Mouse (Mus musculus) left cerebral cortex, postnatal 14 days (tissue): ENCODE data around the gene Snrnp27. TPM values are rescaled to one million over a fixed set of nuclear protein-coding genes. Genes with fewer than 3 reads are reported as not detected.

Experiments used
- DNase-seq, 2 experiments: peaks; one replicate each; pipeline ENCODE4 v3.0.0; 2021 to 2022; ENCODE audit warnings: low spot score in 2 of 2, mixed read lengths in 1 of 2
- intact Hi-C: fragments of 180-260 bp; cut with DNase I; formaldehyde crosslinking; loops from one replicate; pipeline ENCODE4 v1.15.1; 2025
- total RNA-seq, 2 experiments: library from RNA; stranded (reverse); gene quantifications; 2 replicates each; pipeline ENCODE4 v1.2.3; 2021

Snrnp27 gene
- total RNA-seq, 2 experiments from 2014 or later: 53.0 to 54.2 TPM

DNA sequence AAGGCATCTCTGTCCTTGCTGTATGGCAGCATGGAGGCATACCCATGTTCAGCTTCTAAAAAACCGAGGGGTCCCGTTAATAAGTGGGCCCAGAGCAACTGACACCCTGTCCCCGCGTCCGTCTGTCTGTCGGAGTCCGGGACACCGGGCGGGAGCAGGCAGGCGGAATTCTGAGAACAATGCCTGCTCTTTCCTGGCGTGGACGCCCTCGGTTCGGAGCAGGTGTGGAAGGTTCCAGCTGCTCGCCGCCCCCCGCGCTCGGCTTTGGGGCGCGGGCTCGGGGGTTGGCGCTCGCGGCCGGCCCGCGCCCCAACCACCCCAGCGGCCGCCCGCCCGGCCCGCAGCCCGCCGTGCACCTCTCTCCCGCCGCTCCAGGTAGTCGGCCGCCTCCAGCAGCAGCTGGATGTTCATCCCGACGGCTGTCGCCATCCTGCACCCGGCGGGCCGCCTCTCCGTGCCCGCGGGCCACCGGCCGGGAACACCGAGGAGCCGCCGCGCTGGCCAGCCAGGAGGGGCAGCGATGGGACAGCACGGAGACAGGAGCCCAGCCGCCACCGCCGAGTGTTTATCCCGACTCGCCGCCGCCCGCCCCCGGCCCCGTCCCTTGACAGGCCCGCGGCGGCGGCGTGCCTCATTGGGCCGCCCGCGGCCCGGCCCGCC, 15.6 kb downstream of the Snrnp27 start, which contains the start of gene Mxd1:
TSS of gene Mxd1 (minus strand) at position 582 of the 660 bp plus-strand sequence.
- intact Hi-C loops: loop anchor here (5.0 to 10.0 kb wide), 2 partner anchors 196 to 234 kb away; partner anchors contain the start of gene C87436
- no peak for DNase-seq

DNA sequence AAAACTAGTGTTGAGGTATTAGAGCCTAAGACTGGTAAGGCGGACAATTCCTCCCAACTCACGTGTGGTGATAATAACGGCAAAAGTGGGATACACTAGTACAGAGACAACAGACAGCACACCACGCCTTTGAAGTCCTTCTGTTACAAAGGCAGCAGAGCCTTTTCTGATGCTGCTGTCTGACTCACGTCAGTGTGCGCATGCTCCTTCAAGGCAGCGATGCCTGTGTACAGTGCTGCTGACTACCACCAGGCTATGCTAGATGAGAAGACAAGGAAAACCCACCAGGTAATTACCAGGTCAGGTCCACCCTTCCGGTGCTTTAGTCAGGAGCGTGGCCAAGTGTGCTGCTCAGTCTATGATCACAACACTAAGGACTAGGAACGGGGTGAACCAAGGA, 17.3 kb downstream of the Snrnp27 start:
- intact Hi-C loops: loop anchor here (5.0 to 10.0 kb wide), 2 partner anchors 195 to 232 kb away; partner anchors contain the start of gene C87436
- no peak for DNase-seq

DNA sequence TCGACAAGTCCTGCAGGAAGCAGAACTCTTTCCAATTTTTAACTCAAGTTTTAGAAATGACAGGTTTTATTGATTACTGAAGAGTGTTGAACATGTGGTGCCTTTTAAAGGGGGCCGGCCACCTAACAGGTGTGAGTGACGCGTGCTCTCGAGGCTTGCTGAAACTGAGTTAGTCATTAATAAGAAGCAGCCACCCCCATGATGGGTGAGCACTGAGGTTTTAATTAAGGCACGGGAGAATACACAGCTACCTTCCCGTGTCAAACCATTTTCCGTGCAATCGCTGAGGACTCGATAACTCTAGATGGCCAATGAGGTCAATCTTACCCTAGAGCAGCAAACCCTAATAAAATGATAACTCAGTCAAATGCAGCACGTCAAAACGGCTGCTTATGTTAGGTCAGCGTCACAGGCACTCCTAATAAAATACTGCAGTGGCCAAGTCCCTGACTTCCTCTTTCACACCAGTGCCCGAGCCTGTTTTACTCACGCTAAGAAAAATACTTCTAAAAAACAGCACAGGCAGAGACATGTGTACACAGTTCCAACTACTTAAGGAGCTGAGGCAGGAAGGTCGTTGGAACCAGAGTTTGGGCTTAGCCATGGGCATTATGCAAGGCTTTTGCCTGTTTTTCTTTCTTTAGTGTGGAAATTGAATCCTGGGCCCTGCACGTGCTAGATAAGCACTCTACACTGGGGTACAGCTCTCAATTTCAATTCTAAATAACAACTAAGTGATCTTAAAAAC, 18.6 kb downstream of the Snrnp27 start:
- no peak for DNase-seq
- intact Hi-C loops: loop anchor here (5.0 to 10.0 kb wide), 2 partner anchors 193 to 231 kb away; partner anchors contain the start of gene C87436

DNA sequence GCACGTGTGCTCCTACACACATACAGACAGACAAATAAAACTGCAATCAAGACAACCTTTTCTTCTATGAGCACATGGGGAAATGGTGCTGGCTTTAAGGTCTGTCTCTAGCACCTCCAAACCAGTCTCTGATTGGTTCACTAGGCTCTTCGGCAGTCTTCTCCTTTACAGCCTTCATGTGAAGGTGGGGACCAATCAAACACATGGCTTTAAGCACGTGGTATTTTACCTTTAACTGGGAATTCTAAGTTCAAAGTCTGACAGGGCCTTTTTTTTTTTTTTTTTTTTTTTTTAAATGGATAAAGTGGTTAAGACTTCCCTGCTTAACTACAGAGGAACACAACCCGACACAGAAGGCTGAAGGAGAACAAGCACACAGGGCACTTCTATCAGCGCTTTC, 19.2 kb downstream of the Snrnp27 start:
- intact Hi-C loops: loop anchor here (5.0 to 10.0 kb wide), 2 partner anchors 193 to 230 kb away; partner anchors contain the start of gene C87436
- no peak for DNase-seq

DNA sequence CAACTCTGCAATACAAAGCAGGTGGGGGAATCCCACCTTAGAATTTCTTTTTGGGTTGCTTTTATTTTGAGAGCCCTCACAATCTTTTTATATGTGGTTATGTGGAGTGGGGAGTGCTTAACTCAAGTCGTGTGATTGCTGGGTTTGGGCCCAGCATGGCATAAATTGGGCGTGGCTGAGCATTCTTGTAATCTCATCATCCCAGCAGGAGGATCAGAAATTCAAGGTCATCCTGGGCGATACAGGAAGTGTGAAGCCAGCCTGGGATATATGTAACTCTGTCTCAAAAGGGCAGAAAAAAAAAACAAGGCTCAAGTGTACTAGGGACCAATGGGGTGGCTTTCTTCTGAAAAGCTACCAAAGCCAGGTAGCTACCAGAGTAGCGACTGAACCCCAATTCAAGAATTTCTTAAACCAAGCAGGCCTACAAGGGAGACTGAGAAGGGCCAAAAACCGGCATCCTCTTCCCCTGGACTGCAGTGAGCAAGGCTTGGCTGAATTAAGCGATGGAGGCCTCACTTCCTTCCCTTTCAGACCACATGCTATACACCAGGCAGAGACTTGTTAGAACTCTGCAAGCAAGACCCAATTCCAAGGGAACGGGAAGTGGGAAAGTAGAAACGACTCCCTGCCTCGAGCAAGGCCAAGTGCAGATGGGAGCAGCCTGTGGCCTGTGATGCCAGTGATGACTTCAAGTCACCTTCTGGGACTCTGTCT, 24.0 kb downstream of the Snrnp27 start:
- DNase-seq: no peak
- intact Hi-C loops: loop anchor here (10.0 kb wide), 1 partner anchor 226 kb away; the partner anchor contains the start of gene C87436

DNA sequence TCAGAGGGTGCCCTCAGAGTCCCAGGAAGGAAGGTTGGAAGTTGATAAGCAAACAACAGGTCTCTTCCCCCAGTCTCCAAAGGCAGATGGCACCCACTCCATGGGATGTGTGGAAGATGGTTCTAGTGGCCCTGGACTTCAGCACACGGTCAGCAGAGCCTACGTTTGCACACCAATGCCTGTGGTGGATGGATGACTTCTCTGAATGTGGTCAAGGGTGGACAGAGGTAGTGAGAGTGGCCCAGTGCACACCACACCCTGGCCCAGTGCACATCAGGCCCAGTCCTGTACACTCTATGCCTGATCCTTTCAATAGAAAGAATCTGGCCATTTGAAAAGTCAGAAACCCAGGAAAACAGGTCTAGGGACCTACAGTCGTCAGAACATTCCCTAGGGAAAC, 25.8 kb downstream of the Snrnp27 start:
- DNase-seq: no peak
- intact Hi-C loops: no loop called here

DNA sequence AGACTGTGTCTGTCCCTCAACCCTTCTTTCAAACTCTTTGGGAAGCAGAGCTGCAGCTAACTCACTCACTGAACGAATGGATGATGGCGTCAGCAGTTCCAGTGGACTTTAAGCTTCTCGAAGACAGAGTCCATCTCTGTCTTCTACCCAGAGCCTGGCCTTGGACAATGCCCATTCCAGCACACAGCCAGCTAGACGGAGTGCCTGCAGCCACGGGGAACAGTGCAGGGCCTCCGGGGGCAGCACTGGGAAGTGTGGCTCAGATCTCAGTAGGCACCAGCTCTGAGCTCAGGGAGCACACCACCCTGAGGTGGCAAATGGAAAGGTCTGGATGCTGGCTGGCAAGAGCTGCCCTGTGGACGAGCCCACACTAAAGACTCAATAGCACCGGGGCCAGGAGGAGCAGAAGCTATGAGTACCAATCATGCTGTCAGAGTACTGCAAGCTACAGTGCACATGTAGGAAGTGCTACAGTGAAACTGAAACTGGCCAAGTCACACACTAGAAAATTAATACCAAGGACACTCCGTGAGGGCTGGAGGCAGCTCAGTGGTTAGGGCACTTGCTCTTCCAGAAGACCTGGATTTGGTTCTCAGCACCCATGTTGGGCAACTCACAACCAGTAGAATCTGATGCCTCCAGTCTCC, 29.9 kb downstream of the Snrnp27 start:
- DNase-seq: no peak
- intact Hi-C loops: no loop called here

DNA sequence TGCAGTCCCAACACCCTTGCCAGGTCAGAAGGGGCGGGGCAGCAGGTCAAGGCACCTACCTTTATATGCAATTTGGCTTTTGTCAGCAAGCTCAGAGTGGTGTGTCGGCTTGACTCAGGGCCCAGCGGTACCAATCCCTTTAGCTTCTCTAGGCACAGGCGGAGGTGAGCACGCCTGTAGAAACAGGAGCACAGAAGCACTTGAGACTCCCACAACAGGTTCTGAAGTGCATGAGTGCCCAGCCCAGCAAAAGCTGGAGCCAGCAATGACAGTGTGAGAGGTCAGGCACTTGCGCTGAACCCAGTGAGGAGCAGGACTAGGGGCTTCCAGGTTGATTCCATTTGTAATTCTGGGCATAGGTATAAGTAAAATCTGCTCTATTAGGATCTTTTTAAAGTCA, 31.3 kb downstream of the Snrnp27 start:
- DNase-seq: no peak
- intact Hi-C loops: no loop called here

DNA sequence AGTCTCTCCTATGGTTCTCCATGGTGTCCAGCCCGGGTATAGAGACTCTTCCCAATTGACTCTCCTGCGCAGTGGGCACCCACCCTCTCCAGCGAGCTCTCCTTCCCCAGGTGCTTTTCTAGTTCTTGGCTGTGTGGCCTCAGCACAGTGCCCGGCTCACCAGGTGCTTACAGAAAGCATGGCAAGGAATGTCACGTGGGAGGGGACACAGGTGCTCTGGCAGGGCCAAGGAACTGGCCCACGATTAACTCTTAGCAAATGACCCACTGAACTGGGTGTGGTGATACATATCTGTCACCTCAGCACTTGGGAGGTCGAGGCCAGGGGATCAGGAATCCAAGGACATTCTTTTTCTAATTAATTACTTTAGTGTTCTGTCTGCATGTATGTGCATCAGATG, 38.2 kb downstream of the Snrnp27 start:
- intact Hi-C loops: no loop called here
- DNase-seq: no peak

DNA sequence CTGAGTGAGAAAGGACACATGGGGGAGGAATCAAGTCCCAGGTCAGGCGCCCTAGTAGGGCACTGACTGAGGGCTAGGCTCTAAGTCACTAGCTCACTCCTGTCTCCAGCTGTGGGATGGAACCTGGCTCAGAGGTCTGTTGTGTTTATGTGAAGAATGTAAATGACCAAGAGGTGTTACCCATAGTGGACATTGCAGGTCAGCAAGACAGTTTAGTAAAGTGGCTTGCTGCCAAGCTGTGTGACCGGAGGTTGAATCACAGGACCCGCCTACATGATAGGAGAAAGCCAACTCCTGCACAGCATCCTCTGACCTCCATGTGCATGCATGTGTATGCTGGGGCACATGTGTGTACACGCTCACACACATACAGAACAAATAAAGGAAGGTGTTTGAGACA, 38.8 kb downstream of the Snrnp27 start:
- DNase-seq: no peak

DNA sequence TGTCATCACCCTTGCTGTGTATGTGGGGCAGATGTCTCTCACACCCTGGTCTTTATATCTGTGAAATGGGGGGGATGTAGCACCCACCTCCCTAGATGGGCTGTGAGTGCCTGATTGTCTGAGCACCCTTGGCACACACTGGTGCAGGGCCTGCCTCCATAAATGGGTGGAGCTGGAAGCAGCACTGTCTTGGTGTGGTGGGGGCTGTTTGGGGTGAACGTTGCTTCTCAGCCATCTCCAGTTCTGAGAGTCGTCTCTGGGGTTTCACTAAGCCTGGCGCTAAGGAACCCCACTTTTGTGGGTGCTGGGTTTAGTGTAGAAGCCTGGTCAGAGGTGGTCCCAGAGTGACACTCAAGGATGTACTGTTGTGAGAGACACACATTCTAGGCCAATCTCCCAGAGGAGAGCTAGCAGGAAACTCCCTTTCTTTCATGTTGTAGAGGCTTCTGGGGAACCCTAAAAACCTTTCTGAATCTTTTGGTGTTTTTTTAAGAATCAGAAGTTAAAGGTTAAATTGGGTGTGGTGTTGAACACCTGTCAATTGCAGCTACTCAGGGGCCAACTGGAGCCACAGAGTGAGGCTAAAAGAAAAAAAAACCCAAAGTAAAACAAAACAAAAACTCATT, 39.4 kb downstream of the Snrnp27 start:
- intact Hi-C loops: no loop called here

More for the DNA sequence above, 38.8 kb downstream of the Snrnp27 start:
- intact Hi-C loops: no loop called here

DNA sequence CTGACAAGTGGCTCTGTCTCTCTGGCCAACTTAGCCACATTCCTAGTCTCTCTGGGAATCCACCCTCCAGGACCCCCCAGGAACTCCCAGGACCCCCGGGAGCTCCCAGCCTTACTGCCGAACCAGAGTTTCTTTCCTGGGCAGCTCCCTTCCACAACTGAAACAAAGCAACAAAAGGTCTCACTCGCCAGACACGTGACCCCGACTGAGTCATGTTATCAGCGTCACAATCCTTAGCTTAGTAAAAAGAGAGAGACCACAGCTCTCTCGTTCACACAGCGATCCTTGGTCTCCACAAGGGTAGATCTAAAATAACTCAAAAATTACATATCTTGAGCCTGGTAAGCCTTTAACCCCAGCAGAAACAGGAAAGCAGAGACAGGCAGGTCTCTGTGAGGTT, 42.6 kb downstream of the Snrnp27 start:
- intact Hi-C loops: no loop called here
- no peak for DNase-seq

More for the DNA sequence above, 39.4 kb downstream of the Snrnp27 start:
- no peak for DNase-seq

DNA sequence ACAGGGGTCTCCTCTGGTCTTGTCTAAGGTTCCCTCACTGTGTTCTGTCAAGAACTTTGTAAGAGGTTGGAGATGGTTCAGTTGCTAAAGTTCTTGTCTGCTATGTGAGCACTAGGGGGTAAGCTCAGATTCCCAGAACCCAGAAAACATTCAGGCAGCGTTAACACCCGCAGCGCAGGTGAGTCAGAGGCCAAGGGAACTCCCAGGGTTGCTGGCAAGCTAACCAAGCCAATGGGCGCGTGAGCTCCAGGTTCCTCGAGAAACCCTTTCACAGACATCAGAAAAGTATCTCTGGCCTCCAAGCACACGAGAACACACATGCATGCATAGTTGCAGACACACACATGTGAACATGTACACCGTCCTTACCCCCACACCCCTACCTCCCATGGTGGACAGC, 43.5 kb downstream of the Snrnp27 start:
- intact Hi-C loops: no loop called here
- DNase-seq: no peak

DNA sequence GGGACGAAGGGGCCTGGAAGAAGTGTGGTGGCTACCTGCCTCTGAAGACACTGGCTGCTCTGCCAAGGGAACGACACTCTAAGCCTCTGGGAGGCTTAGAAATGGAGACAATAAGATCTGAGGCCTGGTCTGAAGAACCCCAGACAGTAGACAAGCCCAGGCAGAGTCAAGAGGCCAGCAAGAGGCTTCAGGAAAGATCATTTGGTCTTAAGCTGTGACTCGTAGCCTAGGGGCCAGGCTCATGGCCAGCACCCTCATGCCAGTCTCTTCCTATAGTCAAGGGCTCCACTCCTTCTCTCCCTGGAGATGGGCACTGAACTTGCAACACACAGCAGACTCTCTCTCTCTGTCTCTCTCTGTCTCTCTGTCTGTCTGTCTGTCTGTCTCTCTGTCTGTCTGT, 44.2 kb downstream of the Snrnp27 start:
- intact Hi-C loops: no loop called here
- DNase-seq: no peak

DNA sequence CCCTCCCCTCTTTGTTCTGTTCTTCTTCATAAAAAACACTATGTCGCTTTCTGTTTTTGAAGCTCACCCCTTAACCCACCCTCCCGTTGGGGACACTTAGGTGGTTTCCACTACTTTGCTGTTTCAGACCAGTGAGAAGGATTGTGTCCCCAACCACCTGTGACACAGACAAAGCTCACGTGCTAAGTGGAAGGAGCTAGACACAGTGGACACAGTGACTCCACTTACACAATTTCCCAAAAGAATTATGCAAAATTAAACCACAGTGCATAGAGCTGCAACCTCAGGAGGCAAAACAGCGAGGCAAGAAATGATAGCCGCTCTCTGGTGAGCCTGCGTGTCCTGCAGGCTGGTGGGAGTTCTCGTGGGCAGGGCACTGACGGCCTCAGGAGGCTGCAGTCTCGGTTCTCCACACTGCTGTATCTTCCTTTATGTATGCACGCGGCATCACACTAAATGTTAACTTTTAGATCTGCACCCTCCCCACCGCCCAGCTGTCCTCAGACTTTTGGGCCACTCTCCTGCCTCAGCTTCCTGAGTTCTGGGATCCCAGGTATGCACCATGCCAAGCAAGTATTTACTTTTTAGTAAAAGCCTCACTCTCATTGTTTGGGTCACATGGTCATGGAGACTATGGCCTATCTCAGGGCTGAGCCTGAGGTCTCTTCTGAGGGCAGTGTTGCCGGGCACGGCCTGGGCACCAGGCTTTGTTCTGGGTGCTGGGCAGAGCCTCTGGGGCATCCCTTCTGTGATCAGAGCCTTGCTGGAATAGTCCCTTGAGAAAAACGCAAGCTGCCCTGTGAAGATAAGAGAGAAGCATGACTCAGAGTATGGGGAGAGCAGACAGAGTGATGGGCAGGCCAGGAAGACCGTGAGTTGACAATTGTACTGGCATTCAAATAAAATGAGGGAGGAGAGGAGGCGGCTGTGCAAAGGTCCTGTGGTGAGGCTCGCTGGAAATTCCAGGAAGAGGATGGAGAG, 44.9 kb downstream of the Snrnp27 start:
- DNase-seq: no peak
- intact Hi-C loops: loop anchor here (5.0 kb wide), 1 partner anchor 42 kb away; no protein-coding TSS in a partner anchor

DNA sequence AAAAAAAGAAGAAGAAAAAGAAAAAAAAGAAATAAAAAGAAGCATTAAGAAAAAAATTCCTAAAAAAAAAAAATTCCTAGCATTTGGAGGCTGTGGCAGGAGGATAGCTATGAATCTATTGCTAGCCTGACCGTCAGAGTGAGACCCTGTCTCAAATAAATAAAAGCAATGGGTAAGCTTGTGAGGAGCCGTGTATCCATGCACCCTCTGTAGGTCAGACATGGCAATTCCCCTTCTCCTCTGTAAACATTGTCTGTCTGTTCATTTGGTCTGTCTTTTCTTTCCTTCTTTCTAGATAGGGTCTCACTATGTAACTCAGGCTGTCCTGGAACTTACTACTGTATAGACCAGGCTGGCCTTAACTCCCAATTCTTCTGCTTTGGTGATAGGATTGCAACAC, 45.9 kb downstream of the Snrnp27 start:
- intact Hi-C loops: loop anchor here (5.0 kb wide), 1 partner anchor 41 kb away; no protein-coding TSS in a partner anchor

DNA sequence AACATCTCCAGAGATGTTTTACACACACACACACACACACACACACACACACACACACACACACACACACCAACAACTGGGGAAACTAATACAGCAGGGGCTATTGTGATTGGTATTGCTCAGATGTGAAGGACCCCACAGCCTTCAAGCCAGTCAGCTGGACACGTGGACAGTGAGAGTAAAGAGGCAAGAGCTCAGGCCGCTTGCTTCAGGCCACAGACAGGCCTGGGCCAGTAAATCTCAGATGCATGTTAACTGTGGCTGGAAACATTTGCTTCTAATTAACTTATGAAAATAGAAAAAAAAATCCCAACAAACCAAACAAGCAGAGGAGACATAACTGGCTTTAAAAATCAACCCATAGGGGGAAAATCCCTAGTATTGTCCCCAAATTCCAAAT, 46.5 kb downstream of the Snrnp27 start:
- intact Hi-C loops: loop anchor here (5.0 kb wide), 1 partner anchor 41 kb away; no protein-coding TSS in a partner anchor
- DNase-seq: no peak

More for the DNA sequence above, 45.9 kb downstream of the Snrnp27 start:
- DNase-seq: no peak
